Mouse (Mus musculus): ENCODE measurements around the gene Lyrm4. TPM values are rescaled to one million over a fixed set of nuclear protein-coding genes. Genes with fewer than 3 reads are reported as not detected.

Lyrm4 gene
- polyA plus RNA-seq, 1 experiment from 2014 or later: 33.6 TPM

DNA sequence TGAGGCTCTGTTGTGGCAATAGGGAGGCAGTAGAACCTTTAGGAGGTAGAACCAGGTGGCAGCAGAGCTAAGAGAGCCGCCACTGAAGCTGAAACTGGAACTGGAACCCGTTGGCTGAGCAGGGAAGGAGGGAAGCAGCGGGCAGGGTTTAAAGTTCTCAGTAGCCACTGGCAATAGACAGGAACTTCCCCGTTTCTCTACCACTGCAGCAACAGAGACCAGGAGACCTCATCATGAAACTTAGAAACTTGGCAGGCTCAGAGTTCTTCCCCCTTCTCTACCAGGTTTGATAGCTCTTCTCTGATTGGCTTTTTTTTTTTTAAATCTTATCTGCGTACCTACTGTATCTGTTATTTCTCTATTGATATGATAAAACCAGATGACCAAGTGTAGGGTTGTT is 176.4 kb downstream of the Lyrm4 start:
- Histone ChIP-seq H3K27me3 (no peaks in the 10 kb centered on the region), H3K36me3 (no peaks in the 10 kb centered on the region), H3K4me3 (no peak overlapping the region), H3K4me1 (replicated peaks) (no peaks in the 10 kb centered on the region), H3K4me2 (no peak overlapping the region), H3K9me3 (no peaks in the 10 kb centered on the region), H3K27ac (no peak overlapping the region), H3K9ac (no peak overlapping the region)
- no peak for ATAC-seq (ENCODE audit: low FRiP score)
- 85% methylated on average over 5 of the region's 5 CpGs for WGBS

- Histone ChIP-seq H3K27me3 (no peaks in the 10 kb centered on the region), H3K27ac (no peak overlapping the region), H3K9ac (no peak overlapping the region), H3K36me3 (no peaks in the 10 kb centered on the region), H3K9me3 (peaks cover 3% of the 10 kb centered on the region; the same call in 1 of the 2 replicates), H3K4me3 (no peak overlapping the region), H3K4me2 (no peak overlapping the region), H3K4me1 (replicated peaks) (no peaks in the 10 kb centered on the region)
- ATAC-seq (ENCODE audit: low FRiP score): no peak
- 73% methylated on average over 18 of the region's 18 CpGs for WGBS
Measured at GRCm38 (mm10) chr13:35939871-35940665, 177.3 kb downstream of the Lyrm4 start.

GRCm38 (mm10) chr13:35937991-35938390 is 179.3 kb downstream of the Lyrm4 start:
- no peak overlapping the region for H3K4me3 ChIP-seq
- 84% methylated on average over 2 of the region's 2 CpGs for WGBS
- no peak overlapping the region for H3K4me2 ChIP-seq
- no peak overlapping the region for H3K9ac ChIP-seq
- H3K27ac ChIP-seq: no peak overlapping the region
- no peaks in the 10 kb centered on the region for H3K36me3 ChIP-seq
- no peaks in the 10 kb centered on the region for H3K4me1 ChIP-seq (replicated peaks)
- peaks cover 12% of the 10 kb centered on the region for H3K9me3 ChIP-seq
- no peak for ATAC-seq (ENCODE audit: low FRiP score)
- no peaks in the 10 kb centered on the region for H3K27me3 ChIP-seq

Other genes with a start within 250 kb of the Lyrm4 start
- 8.4 and 9.9 TPM in 2 replicates for gene Rpp40, start 211.2 kb downstream of the Lyrm4 start, polyA plus RNA-seq (2015; fragmentation: Nextera tagmentation; extraction: Ambion mirVana)
- gene Ppp1r3g, start 158.7 kb downstream of the Lyrm4 start, polyA plus RNA-seq (2015; fragmentation: Nextera tagmentation; extraction: Ambion mirVana): 0.36 and 0.40 TPM in 2 replicates
- 28.0 and 33.5 TPM in 2 replicates for gene Fars2, start 114 bp downstream of the Lyrm4 start, polyA plus RNA-seq (2015; fragmentation: Nextera tagmentation; extraction: Ambion mirVana)